Mouse (Mus musculus): ENCODE measurements around the gene Tln2. TPM values are rescaled to one million over a fixed set of nuclear protein-coding genes. Genes with fewer than 3 reads are reported as not detected.

Tln2 gene
- polyA plus RNA-seq, 1 experiment from 2014 or later, result 22.9 TPM

- 90% methylated on average over 3 of the region's 3 CpGs for WGBS
- no peak for DNase-seq (ENCODE audit: low spot score)
These were observed 70.1 kb downstream of the Tln2 start for GRCm38 (mm10) chr9:67489370-67489769.

GRCm38 (mm10) chr9:67486621-67487020 lies 72.9 kb downstream of the Tln2 start:
- DNase-seq (ENCODE audit: low spot score), result no peak
- 76% methylated on average over 5 of the region's 5 CpGs for WGBS

More at GRCm38 (mm10) chr9:67489370-67489769, 70.1 kb downstream of the Tln2 start:
- Histone ChIP-seq H3K27me3 (ENCODE audit: insufficient read depth, poor library complexity, severe bottlenecking) (no peaks in the 10 kb centered on the region), H3K27ac (no peak overlapping the region), H3K36me3 (no peaks in the 10 kb centered on the region), H3K4me3 (no peak overlapping the region), H3K9me3 (no peaks in the 10 kb centered on the region), H3K4me1 (replicated peaks) (peaks cover 8% of the 10 kb centered on the region)

GRCm38 (mm10) chr9:67485169-67486072 lies 74.1 kb downstream of the Tln2 start:
- Histone ChIP-seq H3K36me3 (no peaks in the 10 kb centered on the region), H3K4me3 (no peak overlapping the region), H3K4me1 (replicated peaks) (peaks cover 15% of the 10 kb centered on the region), H3K27me3 (ENCODE audit: insufficient read depth, poor library complexity, severe bottlenecking) (no peaks in the 10 kb centered on the region), H3K27ac (no peak overlapping the region), H3K9me3 (no peaks in the 10 kb centered on the region)
- 86% methylated on average over 15 of the region's 15 CpGs for WGBS
- no peak for DNase-seq (ENCODE audit: low spot score)

More at GRCm38 (mm10) chr9:67486621-67487020, 72.9 kb downstream of the Tln2 start:
- no peak overlapping the region for H3K27ac ChIP-seq
- no peak overlapping the region for H3K4me3 ChIP-seq
- no peaks in the 10 kb centered on the region for H3K9me3 ChIP-seq
- H3K36me3 ChIP-seq, result no peaks in the 10 kb centered on the region
- H3K4me1 ChIP-seq (replicated peaks), result peaks cover 15% of the 10 kb centered on the region
- H3K27me3 ChIP-seq (ENCODE audit: insufficient read depth, poor library complexity, severe bottlenecking), result no peaks in the 10 kb centered on the region

- WGBS, result 77% methylated on average over 1 of the region's 1 CpGs
- Histone ChIP-seq H3K27ac (no peak overlapping the region), H3K4me3 (no peak overlapping the region), H3K36me3 (no peaks in the 10 kb centered on the region), H3K27me3 (ENCODE audit: insufficient read depth, poor library complexity, severe bottlenecking) (no peaks in the 10 kb centered on the region), H3K4me1 (replicated peaks) (peaks cover 15% of the 10 kb centered on the region), H3K9me3 (no peaks in the 10 kb centered on the region)
- no peak for DNase-seq (ENCODE audit: low spot score)
These were observed 77.2 kb downstream of the Tln2 start for GRCm38 (mm10) chr9:67482277-67482676.

GRCm38 (mm10) chr9:67481851-67482250 lies 77.7 kb downstream of the Tln2 start:
- Histone ChIP-seq H3K4me3 (no peak overlapping the region), H3K9me3 (no peaks in the 10 kb centered on the region), H3K36me3 (no peaks in the 10 kb centered on the region), H3K4me1 (replicated peaks) (peaks cover 15% of the 10 kb centered on the region), H3K27ac (no peak overlapping the region), H3K27me3 (ENCODE audit: insufficient read depth, poor library complexity, severe bottlenecking) (no peaks in the 10 kb centered on the region)
- 61% methylated on average over 1 of the region's 1 CpGs for WGBS
- no peak for DNase-seq (ENCODE audit: low spot score)

- Histone ChIP-seq H3K36me3 (no peaks in the 10 kb centered on the region), H3K27ac (no peak overlapping the region), H3K27me3 (ENCODE audit: insufficient read depth, poor library complexity, severe bottlenecking) (no peaks in the 10 kb centered on the region), H3K4me3 (no peak overlapping the region), H3K9me3 (no peaks in the 10 kb centered on the region), H3K4me1 (replicated peaks) (0 out of 2 replicates have a peak, but pooled peaks cover 5% of the 10 kb centered on the region)
- no peak for DNase-seq (ENCODE audit: low spot score)
- WGBS, result 80% methylated on average over 3 of the region's 3 CpGs
These were observed 82.1 kb downstream of the Tln2 start for GRCm38 (mm10) chr9:67477445-67477844.

- Histone ChIP-seq H3K4me1 (replicated peaks) (no peaks in the 10 kb centered on the region), H3K36me3 (no peaks in the 10 kb centered on the region), H3K27me3 (ENCODE audit: insufficient read depth, poor library complexity, severe bottlenecking) (no peaks in the 10 kb centered on the region), H3K4me3 (no peak overlapping the region), H3K27ac (no peak overlapping the region), H3K9me3 (no peaks in the 10 kb centered on the region)
- no peak for DNase-seq (ENCODE audit: low spot score)
- WGBS, result 93% methylated on average over 5 of the region's 5 CpGs
These were observed 83.3 kb downstream of the Tln2 start for GRCm38 (mm10) chr9:67476184-67476583.

- H3K27ac ChIP-seq, result no peak overlapping the region; the same call in 1 of the 2 replicates
- no peak for DNase-seq (ENCODE audit: low spot score)
These were observed 95.9 kb downstream of the Tln2 start for GRCm38 (mm10) chr9:67463440-67464122.

GRCm38 (mm10) chr9:67441484-67441883 lies 118.0 kb downstream of the Tln2 start:
- Histone ChIP-seq H3K36me3 (no peaks in the 10 kb centered on the region), H3K27me3 (ENCODE audit: insufficient read depth, poor library complexity, severe bottlenecking) (no peaks in the 10 kb centered on the region), H3K4me3 (no peak overlapping the region), H3K9me3 (no peaks in the 10 kb centered on the region), H3K27ac (peak overlapping the region; percentile 63), H3K4me1 (replicated peaks) (peaks cover 11% of the 10 kb centered on the region)
- WGBS, result 33% methylated on average over 1 of the region's 2 CpGs
- DNase-seq (ENCODE audit: low spot score), result no peak

More at GRCm38 (mm10) chr9:67463440-67464122, 95.9 kb downstream of the Tln2 start:
- no peaks in the 10 kb centered on the region for H3K27me3 ChIP-seq (ENCODE audit: insufficient read depth, poor library complexity, severe bottlenecking)
- H3K9me3 ChIP-seq, result no peaks in the 10 kb centered on the region
- 80% methylated on average over 11 of the region's 11 CpGs for WGBS
- H3K36me3 ChIP-seq, result no peaks in the 10 kb centered on the region
- peaks cover 8% of the 10 kb centered on the region for H3K4me1 ChIP-seq (replicated peaks)
- no peak overlapping the region for H3K4me3 ChIP-seq

- no peaks in the 10 kb centered on the region for H3K36me3 ChIP-seq
- H3K27ac ChIP-seq, result no peak overlapping the region
- WGBS, result 92% methylated on average over 1 of the region's 1 CpGs
- no peak overlapping the region for H3K4me3 ChIP-seq
- H3K4me1 ChIP-seq (replicated peaks), result peaks cover 30% of the 10 kb centered on the region
- DNase-seq (ENCODE audit: low spot score), result no peak
- no peaks in the 10 kb centered on the region for H3K27me3 ChIP-seq (ENCODE audit: insufficient read depth, poor library complexity, severe bottlenecking)
- H3K9me3 ChIP-seq, result no peaks in the 10 kb centered on the region
These were observed 122.0 kb downstream of the Tln2 start for GRCm38 (mm10) chr9:67437511-67437910.

GRCm38 (mm10) chr9:67435333-67436154 lies 124.0 kb downstream of the Tln2 start:
- H3K4me1 ChIP-seq (replicated peaks), result peaks cover 21% of the 10 kb centered on the region
- peak overlapping the region; percentile 69 for H3K27ac ChIP-seq
- DNase-seq (ENCODE audit: low spot score), result no peak
- no peaks in the 10 kb centered on the region for H3K36me3 ChIP-seq
- H3K4me3 ChIP-seq, result no peak overlapping the region; the same call in 1 of the 2 replicates
- no peaks in the 10 kb centered on the region for H3K27me3 ChIP-seq (ENCODE audit: insufficient read depth, poor library complexity, severe bottlenecking)
- H3K9me3 ChIP-seq, result no peaks in the 10 kb centered on the region
- WGBS, result 52% methylated on average over 10 of the region's 10 CpGs

GRCm38 (mm10) chr9:67429199-67429892 lies 130.2 kb downstream of the Tln2 start:
- H3K36me3 ChIP-seq, result no peaks in the 10 kb centered on the region
- 82% methylated on average over 12 of the region's 12 CpGs for WGBS
- no peak for DNase-seq (ENCODE audit: low spot score)

More at GRCm38 (mm10) chr9:67429199-67429892, 130.2 kb downstream of the Tln2 start:
- Histone ChIP-seq H3K27ac (no peak overlapping the region), H3K4me3 (no peak overlapping the region), H3K9me3 (no peaks in the 10 kb centered on the region), H3K4me1 (replicated peaks) (peaks cover 3% of the 10 kb centered on the region; the same call in 1 of the 2 replicates), H3K27me3 (ENCODE audit: insufficient read depth, poor library complexity, severe bottlenecking) (no peaks in the 10 kb centered on the region)
